Mouse (Mus musculus): Measurements from ENCODE around the gene Zcchc17.

Gene Zcchc17

GRCm38 (mm10) chr4:130279105-130279504 lies 80.6 kb downstream of the Zcchc17 start, which contains the start of gene Serinc2:
Serinc2 (minus strand) TSS chr4:130279205.
- no peak for DNase-seq

GRCm38 (mm10) chr4:130276573-130277176 lies 83.1 kb downstream of the Zcchc17 start:
- no peak for DNase-seq

GRCm38 (mm10) chr4:130275823-130276105 lies 84.0 kb downstream of the Zcchc17 start:
- no peak for DNase-seq

GRCm38 (mm10) chr4:130275016-130275822 lies 84.5 kb downstream of the Zcchc17 start:
- peak; percentile 71 for DNase-seq

GRCm38 (mm10) chr4:130274346-130275015 lies 85.3 kb downstream of the Zcchc17 start:
- DNase-seq: peak; percentile 27

GRCm38 (mm10) chr4:130273698-130274345 lies 85.9 kb downstream of the Zcchc17 start:
- DNase-seq: peak; percentile 21

GRCm38 (mm10) chr4:130270611-130271347 lies 89.0 kb downstream of the Zcchc17 start:
- no peak for DNase-seq

GRCm38 (mm10) chr4:130270089-130270488 lies 89.7 kb downstream of the Zcchc17 start:
- no peak for DNase-seq

- no peak for DNase-seq
Observed at GRCm38 (mm10) chr4:130268736-130269135, 91.0 kb downstream of the Zcchc17 start.

- peak; percentile 61 for DNase-seq
Observed at GRCm38 (mm10) chr4:130267069-130267468, 92.7 kb downstream of the Zcchc17 start.

GRCm38 (mm10) chr4:130266601-130267000 lies 93.1 kb downstream of the Zcchc17 start:
- no peak for DNase-seq

Measured in kidney, postnatal 10 days (tissue).